Mouse (Mus musculus): ENCODE results near the gene Alpk1.
"Not testable (repeated sequence)": the region's sequence is repeated elsewhere in the genome, so short reads cannot be mapped to it uniquely, and the experiment has no call there.

Gene Alpk1

DNA sequence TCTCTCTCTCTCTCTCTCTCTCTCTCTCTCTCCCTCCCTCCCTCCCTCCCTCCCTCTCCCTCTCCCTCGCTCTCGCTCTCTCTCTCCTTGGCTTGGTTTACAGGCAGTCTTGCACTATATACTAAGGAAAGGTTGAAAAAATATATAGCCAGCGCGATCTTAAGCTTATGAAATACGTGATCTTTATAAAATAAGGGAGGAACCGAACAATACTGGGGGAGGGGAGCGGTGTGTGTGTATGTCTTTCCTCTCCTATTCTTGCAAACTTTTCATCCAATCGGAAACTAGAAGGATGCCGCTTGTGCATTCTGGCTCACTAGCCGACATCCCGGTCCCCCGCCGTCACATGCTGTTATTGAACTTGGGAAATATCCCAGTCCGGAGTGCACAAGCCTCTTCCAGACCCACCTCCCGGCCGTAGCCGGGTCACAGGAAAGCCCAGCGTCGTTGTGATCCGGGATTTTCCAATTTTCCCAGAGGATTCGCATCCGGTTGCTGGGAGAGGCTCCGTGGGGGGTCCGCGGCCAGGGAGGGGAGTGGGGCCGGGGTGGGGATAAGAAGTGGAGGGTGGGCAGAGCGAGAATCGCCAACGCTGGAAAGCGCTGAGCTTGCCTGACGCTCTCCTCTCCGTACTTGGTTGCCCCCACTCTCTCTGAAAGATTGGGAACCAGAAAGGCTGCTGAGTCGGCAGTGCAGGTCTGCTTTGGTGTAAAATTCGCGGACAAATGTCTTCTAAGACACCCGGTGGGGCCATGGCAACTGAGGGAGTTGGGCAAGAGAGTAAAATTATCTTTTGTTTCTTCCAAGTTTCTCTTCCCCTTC is 10.1 kb upstream of the Alpk1 start:
- in situ Hi-C loops (cut with MseI, MboI): no loop called here

DNA sequence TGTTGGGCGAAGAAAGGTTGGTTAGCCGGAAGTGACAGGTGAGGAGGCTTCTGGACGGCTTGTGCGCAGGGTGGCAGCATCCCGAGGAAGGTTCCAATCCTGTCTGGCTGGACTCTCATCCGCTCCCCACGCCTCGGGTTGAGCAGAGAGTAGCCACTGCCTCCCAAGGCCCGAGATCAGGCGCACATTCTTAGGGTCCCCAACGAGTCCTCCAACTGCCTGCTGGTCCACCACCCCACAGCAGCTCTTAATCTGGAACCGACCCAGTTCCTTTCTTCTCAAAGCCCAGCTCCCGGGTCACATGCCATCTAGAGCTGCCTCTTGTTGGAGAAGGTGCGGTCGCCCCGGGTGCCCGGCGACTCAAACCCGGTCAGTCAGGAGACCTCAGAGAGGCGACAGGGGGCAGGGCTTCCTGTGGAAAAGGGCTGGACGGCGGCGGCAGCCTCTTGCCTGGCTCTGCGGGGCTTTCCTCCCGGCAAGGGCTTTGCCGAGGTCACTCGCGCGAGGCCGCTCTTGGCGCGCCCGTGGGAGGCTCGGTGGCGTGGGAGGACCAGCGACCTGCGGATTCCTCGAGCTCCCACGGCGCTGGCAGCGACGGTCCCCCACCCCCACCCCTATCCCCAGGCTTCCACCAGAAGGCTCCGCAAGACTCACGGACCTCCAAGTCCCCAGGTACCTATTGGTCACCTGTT is 9.3 kb upstream of the Alpk1 start, which contains the start of gene Tifa:
Gene Tifa (plus strand): TSS at position 306 of the 692 bp plus-strand sequence.
- in situ Hi-C loops (cut with MseI, MboI): no loop called here

DNA sequence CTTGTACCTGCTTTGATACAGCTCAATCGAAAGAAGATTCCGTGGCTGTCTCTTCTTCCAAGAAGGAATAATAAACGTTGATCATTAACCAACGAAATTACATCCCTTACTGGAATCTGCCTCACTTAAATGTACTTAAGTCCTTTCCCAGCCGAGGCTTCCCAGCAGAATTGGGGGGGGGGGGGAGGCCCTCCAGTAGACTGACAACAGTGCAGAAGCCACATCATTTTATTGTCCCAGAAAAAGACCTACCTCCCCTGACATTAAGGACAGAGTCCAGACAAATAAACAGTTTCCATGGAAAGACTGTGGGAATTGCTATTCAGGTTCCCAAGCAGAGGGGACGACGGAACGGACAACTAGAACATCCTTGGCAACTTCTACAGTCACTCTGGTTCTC is 8.6 kb upstream of the Alpk1 start:
- in situ Hi-C loops (cut with MseI, MboI): no loop called here

DNA sequence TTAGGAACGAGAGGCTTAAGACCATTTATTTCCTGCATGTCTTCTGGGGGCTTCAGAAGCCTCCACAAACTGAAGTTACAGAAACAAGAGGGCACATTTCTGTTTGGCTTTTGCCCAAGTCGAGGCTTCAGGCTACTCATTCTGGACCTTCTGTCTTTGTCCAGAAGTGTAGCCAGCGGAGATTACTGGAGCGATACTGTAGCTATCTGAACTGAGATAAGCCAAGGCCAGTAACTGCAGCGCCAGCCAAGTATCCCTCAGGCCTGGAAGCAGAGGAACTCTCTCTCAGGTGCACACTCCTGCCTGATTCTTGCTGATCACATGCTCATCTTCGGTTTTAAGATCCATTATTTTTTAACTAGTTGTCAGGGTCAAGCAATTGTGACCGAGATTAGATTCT is 7.7 kb upstream of the Alpk1 start:
- in situ Hi-C loops (cut with MseI, MboI): no loop called here

DNA sequence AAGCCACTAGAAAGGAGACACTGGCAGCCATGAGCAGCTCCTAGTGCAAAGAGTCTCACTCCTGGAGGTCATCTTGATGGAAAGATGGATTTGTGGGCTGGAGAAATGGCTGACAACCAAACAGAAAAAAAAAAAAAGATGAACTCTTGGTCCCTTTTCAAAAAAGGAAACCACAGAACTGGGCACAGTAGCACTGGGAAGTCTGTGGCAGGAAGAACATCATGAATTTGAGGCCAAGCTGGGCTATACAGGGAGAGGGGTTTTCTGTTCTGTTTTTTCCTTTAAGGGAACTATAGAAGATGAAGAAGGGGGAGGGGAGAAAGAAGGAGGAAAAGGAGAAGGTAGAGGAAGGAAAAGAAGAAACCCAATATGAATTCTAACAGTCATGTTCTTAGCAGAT is 6.7 kb upstream of the Alpk1 start:
- in situ Hi-C loops (cut with MseI, MboI): no loop called here

DNA sequence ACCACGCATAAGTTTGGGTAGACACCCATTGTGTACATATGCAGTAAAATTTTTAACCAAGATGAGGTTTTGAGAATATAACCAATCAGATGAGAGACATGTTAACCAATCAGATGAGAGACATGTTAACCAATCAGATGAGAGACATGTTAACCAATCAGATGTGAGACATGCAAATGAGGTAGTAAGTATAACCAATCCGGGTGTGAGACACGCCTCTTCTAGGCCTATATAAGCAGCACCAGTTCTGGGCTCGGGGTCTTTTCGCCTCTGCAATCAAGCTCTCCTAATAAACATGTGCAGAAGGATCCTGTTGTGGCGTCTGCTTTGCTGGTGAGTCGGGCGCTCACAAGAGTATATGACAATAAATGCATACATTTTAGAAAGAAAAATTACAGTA is 3.4 kb upstream of the Alpk1 start:
- in situ Hi-C loops (cut with MseI, MboI): not testable (repeated sequence)

DNA sequence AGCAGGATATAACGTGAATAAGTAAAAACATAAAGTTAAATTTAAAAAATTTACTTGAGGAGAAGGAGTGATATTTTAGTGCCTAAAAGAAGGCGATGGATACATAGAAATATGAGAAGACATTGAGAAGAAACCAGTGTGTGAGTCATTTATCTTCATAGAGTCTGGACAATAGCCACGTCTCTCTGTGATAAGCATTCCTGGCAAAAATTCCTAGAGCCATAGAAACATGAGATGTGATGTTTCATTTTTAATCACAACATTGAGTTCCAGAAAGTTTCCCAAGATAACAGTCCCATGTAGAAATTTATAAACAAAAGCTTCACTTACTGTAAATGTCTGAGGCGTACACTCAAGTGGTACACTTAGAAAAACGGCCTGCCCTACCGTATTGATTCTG is 2.6 kb upstream of the Alpk1 start:
- in situ Hi-C loops (cut with MseI, MboI): no loop called here

DNA sequence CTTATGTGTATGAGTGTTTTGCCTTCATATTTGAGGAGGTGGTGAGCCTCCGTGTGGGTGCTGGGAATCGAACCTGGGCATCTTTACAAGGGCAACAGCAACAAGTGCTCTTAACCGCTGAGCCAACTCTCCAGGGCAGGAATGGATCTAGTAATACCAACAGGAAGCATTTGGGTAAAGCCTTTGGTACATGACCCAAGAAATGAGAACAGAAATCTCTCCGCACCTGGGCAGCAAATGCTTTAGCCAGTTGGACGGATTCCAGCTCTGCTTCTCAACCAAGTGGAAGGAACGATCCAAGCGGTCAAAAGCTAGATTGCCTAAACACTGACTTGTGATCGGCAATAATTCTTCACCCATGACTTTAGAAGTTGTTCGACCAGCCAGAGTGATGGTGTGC is 594 bp upstream of the Alpk1 start:
- in situ Hi-C loops (cut with MseI, MboI): no loop called here

DNA sequence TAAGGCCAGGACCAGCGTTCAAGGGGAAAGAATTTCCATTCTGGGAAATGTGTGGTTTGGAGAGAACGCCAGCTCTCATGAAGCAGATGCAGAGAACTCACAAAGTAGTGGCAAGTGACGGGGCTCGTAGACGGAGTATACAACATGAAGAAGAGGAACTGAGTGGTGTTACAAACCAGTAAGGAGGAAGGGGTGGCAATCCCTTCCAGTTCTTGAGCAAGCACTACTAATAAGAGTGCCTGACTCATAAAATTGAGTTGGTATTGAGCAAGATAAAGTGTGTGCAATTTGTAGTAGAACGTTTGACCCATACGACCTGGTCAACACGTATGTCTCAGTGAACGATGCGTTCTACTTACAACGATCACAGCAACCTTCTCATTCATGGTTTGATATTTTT is 11.2 kb downstream of the Alpk1 start:
- in situ Hi-C loops (cut with MseI, MboI): no loop called here

DNA sequence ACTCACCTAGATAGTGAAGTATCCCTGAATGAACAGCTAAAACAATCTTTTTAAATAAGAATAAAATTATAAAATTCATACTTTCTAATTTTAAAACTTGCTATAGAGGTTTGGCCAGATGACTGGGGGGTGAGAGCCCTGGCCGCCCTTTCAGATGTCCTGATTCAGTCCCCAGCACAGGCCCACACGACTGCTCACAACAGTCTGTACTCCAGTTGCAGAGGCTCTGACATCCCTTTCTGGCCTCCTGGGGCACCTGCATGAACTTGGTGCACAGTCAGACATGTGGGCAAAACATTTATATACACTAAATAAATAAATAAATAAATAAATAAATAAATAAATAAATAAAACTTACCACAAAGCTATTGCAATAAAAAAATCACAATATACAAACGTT is 14.4 kb downstream of the Alpk1 start:
- in situ Hi-C loops (cut with MseI, MboI): no loop called here

DNA sequence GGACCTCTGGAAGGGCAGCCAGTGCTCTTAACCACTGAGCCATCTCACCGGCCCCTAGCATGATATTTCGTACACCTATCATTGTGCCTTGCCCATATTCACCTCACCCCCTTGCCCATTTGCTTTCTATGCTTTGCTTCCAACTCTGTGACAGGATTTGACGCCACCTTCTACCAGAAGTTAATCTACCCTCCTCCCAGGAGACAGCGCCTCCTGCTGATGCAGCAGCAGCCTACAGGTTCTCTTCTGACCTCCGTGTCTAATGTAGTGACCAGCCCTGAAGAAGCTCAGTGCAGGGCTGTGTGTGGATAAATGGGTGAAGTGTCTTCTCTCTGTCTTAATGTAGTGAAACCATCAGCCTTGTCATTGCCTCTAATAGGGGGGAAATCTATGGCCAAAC is 15.8 kb downstream of the Alpk1 start:
- in situ Hi-C loops (cut with MseI, MboI): loop anchor here (5.0 kb wide), 1 partner anchor 137 kb away; no protein-coding TSS in a partner anchor

DNA sequence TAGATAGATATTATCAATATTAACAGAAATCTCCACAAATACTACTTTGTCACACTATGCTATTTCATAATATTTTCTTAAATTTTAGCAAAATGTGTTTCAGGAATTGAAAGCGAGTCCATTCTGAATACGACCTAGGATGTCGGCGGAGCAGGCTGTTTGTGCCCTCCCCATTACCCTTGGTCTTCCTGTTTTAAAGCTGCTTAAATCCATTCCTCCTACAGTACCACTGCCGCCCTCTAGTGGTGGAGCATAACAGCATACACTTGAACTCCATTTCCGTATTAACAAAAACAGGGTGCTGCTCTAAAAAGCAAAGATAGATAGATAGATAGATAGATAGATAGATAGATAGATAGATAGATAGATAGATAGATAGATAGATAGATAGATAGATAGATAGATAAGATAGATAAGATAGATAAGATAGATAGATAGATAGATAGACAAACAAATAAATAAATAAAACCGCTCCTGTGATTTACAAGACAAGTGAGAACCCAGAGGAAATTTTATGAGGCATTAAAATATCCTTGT is 17.2 kb downstream of the Alpk1 start:
- in situ Hi-C loops (cut with MseI, MboI): loop anchor here (5.0 kb wide), 1 partner anchor 136 kb away; no protein-coding TSS in a partner anchor

DNA sequence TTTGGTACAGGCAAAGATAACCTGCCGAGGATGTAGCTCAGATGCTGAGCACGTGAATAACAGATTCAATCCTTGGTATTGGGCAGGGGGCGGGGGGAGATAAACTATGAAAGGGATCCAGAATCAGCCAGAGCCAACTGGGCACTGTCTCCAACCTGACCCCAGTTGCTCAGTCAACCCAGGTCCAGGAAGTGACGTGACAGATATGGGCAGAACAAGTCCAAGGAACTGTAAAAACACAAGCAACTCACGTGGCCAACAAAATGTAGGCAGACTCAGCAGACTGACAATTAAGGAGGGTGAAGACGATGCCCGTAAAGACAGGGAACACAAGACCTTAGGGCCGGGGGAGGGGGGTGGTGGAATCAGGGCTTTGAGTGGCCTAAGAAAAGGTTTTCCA is 17.9 kb downstream of the Alpk1 start:
- in situ Hi-C loops (cut with MseI, MboI): loop anchor here (5.0 kb wide), 1 partner anchor 135 kb away; no protein-coding TSS in a partner anchor

DNA sequence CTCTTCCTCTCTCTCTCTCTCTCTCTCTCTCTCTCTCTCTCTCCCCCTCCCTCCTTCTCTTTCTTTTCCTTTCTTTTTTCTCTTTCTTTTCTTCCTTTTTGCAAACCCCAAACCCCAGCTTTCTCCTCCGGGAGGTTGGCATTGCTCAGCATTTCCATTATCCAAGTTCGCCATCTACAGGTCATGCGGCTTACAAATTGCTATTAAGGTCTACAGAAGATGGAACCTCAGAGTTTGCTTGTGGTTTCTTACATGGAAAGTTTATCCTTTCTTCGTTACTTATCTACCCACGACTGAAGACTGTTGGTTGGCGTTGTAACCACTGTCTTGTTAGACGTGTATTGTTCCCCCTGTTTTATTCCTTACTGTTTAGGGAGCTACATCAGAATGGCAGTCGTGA is 21.1 kb downstream of the Alpk1 start:
- in situ Hi-C loops (cut with MseI, MboI): no loop called here

DNA sequence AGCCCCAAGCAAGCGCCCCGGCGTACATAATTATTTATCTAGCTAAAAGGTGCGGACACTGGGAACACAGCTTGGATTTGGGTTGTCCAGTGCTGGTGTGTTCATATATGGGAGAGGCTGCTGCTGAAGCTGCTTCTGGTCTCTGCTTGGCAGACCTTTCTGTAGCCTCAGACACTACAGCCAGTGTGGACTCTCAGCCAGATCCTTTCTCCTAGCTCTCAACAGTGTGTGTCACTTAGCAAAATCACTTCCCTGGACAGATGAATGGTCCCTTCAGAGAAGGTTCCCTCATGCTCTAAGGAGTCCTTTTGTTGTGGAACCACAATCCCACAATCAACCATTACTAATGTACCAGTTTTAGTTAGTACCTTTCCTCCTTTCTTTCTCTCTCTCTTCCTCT is 21.5 kb downstream of the Alpk1 start:
- in situ Hi-C loops (cut with MseI, MboI): no loop called here

DNA sequence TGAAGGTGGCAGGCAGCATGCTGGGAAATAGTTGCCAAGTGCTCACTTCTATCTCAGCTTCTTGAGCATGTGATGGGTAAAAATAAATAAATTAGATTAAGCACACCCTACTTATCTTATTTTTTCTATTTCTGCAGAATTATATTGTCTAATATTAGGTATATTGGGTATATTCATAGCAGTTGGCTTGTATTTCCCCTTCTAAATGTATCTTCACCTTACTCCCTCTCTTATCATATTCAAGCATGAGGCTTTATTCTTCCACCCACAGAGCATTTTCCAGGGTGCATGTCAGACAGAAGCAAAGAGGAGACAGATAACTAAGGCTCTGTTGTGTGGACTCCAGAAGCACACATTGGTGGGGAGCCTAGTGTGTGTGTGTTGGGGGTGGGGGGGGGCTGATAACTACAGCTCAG is 22.4 kb downstream of the Alpk1 start:
- in situ Hi-C loops (cut with MseI, MboI): no loop called here

DNA sequence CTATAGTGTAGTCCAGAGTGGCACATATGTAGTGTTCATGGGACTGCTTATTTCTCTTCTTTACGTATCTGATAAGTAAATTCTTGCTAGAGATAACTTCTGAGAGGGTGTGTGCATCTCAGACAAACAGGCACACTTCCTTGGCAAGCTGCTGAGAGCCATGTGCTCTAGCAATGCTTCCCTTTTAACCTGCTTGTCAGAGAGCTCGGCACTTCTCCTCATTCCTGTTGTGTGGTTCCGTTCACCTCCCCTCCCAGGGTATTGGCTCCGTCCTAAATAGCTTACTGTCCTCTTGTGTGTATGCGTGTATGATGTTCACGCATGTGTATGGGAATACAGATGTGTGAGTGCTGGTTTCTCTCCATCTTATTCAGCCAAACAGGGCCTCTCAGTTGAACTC is 23.9 kb downstream of the Alpk1 start:
- in situ Hi-C loops (cut with MseI, MboI): no loop called here

DNA sequence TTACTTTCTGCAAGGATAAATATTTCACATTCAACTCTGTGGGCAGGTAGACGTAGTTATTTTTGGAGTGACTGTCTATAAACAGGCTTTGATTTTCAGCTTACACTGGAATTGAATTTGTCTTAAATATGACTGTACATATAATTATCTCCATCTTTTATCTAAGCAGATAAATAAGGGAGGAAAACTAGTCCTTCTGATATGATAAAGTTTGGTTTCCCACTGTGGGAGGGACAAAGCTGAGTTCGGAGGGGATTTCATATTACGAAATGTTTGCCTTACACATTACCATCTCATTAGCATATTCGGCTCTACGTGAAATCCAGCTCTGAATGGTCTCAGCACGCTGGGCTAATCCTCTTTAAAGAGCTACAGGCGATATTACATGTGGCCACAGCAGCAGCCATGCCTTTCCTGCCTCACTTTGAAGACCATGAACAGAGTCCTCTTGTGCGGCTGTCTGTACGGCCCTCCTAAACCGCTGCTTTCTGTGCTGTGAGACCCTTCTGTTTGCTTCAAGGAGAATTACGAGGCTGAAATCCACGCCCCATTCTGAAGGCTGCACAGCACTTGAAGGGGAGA is 30.3 kb downstream of the Alpk1 start:
- in situ Hi-C loops (cut with MseI, MboI): no loop called here

DNA sequence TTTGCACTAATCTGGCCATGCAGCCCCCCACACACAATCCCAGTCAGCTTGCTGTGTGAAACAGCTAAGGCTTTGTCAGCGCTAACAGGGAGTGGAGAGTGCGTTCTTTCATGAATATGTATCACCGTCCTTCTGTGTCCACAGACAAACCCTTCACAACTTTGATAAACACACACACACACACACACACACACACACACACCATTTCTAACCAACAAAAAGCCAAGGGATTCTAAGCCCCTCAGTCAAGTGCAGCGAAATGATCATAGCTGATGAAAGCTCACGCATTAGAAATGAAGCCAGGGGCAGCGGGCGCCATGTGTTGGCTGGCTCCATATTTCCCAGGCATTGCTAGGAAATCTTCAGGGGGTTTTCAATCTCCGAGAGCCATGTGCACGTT is 31.1 kb downstream of the Alpk1 start:
- in situ Hi-C loops (cut with MseI, MboI): no loop called here

DNA sequence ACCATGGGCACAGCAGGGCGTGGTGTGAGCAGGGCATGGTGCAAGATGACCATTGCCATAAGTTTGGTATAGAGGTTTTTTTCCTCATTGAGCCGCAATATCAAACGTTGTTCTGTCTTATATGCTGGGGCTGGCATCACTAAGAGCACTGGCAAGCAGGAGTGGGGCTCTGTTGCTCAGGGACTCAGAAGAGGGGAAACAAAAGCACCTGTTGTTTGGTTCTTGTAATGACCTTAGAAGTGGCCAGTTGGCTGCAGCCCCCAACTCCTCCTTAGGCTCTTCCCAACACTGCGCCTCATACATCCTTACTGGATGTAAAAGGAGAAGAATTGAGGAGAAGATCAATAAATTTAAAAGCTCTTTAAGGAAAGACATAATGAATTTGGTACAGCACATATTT is 31.7 kb downstream of the Alpk1 start:
- in situ Hi-C loops (cut with MseI, MboI): no loop called here

DNA sequence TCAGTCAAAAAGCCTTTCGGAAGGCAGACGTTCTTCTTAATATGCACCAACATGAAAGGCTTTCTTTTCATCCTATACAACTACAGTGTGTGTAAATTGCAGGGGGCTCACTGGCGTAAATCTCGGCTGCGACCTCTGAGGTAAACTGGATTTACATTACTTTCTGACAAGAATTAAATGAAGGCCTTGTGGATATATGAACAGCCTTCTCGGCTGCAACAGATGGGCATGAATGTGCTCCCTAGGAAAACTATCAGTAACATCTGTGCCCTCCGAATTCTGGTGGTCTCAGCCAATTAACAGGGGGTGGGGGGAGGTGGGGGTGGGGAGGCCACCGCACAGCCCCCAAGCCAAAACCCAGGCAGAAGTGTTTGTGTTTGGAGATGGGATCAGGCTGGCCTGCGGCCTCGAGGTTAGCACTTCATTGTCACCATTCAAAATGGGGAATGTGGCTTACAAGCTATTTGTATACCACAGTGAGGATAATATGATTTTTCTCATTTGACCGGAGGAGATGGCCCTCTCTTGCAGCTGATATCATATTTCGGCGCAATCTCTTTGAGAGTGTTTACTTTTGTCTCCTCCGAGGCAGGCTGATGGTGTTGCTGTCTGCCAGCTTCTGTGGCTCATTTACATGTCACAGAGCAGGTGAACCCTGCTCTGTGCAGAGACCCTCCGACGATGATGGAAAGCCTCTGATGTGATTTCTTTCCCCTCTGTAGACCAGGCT is 34.3 kb downstream of the Alpk1 start:
- in situ Hi-C loops (cut with MseI, MboI): no loop called here

DNA sequence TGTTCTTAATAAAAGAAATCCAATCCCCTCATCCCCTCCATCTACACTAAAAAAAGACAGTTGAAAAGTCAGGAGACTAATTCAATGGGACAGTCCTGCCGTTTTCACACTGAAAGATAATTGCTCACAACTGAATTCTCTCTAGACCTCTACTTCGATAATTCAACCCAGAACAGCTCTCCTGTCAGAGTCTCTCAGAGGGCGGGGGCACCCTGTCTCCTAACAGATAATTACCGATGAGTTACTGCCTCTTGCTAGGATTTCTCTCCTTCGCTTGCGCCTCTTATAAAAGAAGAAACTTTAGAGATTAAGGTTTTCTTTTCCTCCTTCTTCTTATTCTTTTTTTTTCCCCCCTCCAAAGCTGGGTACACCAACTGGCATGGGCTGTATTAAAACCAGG is 34.8 kb downstream of the Alpk1 start:
- in situ Hi-C loops (cut with MseI, MboI): no loop called here
